Mouse (Mus musculus) liver, embryonic 14.5 days (tissue): ENCODE data around the gene Jmjd1c.

Experiments used
- CTCF ChIP-seq: IDR thresholded peaks from 2 replicates; pipeline ENCODE4 v1.5.1; 2016; ENCODE audit warnings: antibody characterized with exemption, low read depth, control low read depth
- EP300 ChIP-seq: IDR thresholded peaks from 2 replicates; pipeline ENCODE4 v1.6.1; 2016; ENCODE audit warnings: antibody characterized with exemption, low read depth

GRCm38 (mm10) chr10:67187952-67188351, 92.0 kb downstream of the Jmjd1c start:
- TF ChIP-seq CTCF (no peak), EP300 (no peak)
